Mouse (Mus musculus) layer of hippocampus, adult 9-11 months (tissue): ENCODE measurements around the gene Cfp.

Experiments
- DNase-seq: peaks from one replicate; pipeline ENCODE4 v3.0.0; 2022

The Cfp gene

GRCm38 (mm10) chrX:20931364-20931763, at the start of gene Cfp:
Cfp (minus strand) TSS chrX:20931555.
- DNase-seq = no peak

GRCm38 (mm10) chrX:20980901-20981300, 49.5 kb upstream of the Cfp start:
- DNase-seq = no peak

GRCm38 (mm10) chrX:20961477-20962378, 30.4 kb upstream of the Cfp start, which contains the start of gene Uxt:
Uxt (minus strand) TSS chrX:20962017.
- peak; percentile 90 for DNase-seq

GRCm38 (mm10) chrX:20950191-20950880, 19.0 kb upstream of the Cfp start, which contains the start of gene Elk1:
Elk1 (minus strand) TSS chrX:20950608.
- DNase-seq = peak; percentile 94

GRCm38 (mm10) chrX:20946055-20946454, 14.7 kb upstream of the Cfp start:
- DNase-seq = peak; percentile 71

- DNase-seq = peak; percentile 38
Measured at GRCm38 (mm10) chrX:20931963-20932362, 608 bp upstream of the Cfp start.

GRCm38 (mm10) chrX:20929859-20930258, 1.5 kb downstream of the Cfp start:
- no peak for DNase-seq

- DNase-seq = peak; percentile 56
Measured at GRCm38 (mm10) chrX:20924976-20925375, 6.4 kb downstream of the Cfp start.

GRCm38 (mm10) chrX:20923506-20923905, 7.8 kb downstream of the Cfp start:
- DNase-seq = no peak

GRCm38 (mm10) chrX:20921366-20921765, 10.0 kb downstream of the Cfp start:
- DNase-seq = no peak

- peak; percentile 90 for DNase-seq
Measured at GRCm38 (mm10) chrX:20920844-20921364, 10.5 kb downstream of the Cfp start, which contains the start of gene Syn1. Syn1 (minus strand) TSS chrX:20921004.

GRCm38 (mm10) chrX:20920249-20920843, 11.0 kb downstream of the Cfp start:
- no peak for DNase-seq

- peak; percentile 52 for DNase-seq
Measured at GRCm38 (mm10) chrX:20915075-20915474, 16.3 kb downstream of the Cfp start.

GRCm38 (mm10) chrX:20913726-20914125, 17.6 kb downstream of the Cfp start:
- DNase-seq = no peak

- no peak for DNase-seq
Measured at GRCm38 (mm10) chrX:20910074-20910473, 21.3 kb downstream of the Cfp start.
